Mouse (Mus musculus) gastrocnemius, postnatal 4 days (tissue): ENCODE results near the gene C030005K15Rik. TPM values are rescaled to one million over a fixed set of nuclear protein-coding genes. Genes with fewer than 3 reads are reported as not detected.

Experiments used
- total RNA-seq, 2 experiments: library from RNA; stranded (reverse); gene quantifications; 2 replicates each; pipeline ENCODE4 v1.2.3; 2021

The C030005K15Rik gene
- total RNA-seq, 2 experiments from 2014 or later, result not detected

Other genes starting within 250 kb of the C030005K15Rik start
- gene Dcn, start 247.1 kb downstream of the C030005K15Rik start, total RNA-seq, result 100 to 1,000 TPM; 637 to 757 TPM
- 100 to 1,000 TPM in 1 of 2 experiments, 10 to 100 TPM in 1; 92.8 to 118 TPM for gene Lum, start 161.6 kb downstream of the C030005K15Rik start, total RNA-seq
- gene Kera, start 119.9 kb downstream of the C030005K15Rik start, total RNA-seq, result 10 to 100 TPM; 39.1 to 70.1 TPM
- gene Epyc, start 82.7 kb downstream of the C030005K15Rik start, total RNA-seq, result under 1 TPM; 0.47 to 0.60 TPM
- gene Ccer1, start 33.7 kb downstream of the C030005K15Rik start, total RNA-seq, result not detected